Mouse (Mus musculus): ENCODE results near the gene Elovl6.

Elovl6 gene

DNA sequence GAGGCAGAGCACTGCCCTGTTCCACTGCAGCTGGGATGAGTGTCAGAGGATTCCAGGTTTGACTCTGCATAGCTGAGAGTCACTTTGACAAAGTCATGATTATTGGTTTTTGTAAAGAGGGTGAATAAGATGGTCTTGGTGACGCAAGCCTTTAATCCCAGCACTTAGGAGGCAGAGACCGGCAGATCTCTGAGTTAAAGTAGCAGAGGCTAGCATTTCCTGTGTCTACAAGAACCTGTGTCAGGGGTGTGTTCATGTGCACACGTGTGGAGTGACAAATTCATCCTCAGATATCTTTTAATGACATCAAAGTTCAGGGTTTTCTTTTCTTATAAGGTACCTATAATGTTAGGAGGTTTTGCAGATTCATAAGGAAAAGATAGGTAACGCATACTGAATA lies 30.3 kb downstream of the Elovl6 start:
- TF ChIP-seq POU5F1 (IDR thresholded peaks at IDR 0.05; ENCODE audit: borderline replicate concordance, low read length), result no peak
- TF ChIP-seq CTCF (conservative IDR thresholded peaks at IDR 0.05; ENCODE audit: low read length), result no peak
- no peak for TF ChIP-seq NANOG (IDR thresholded peaks at IDR 0.05; ENCODE audit: borderline replicate concordance, low read length)
- Histone ChIP-seq H3K4me1 (replicated peaks; ENCODE audit: low read depth, low read length) (peaks cover 65% of the 10 kb centered on the region), H3K4me3 (replicated peaks; ENCODE audit: low read length) (no peak overlapping the region), H3K36me3 (ENCODE audit: insufficient read depth, low read length) (peaks cover 89% of the 10 kb centered on the region), H3K27me3 (ENCODE audit: insufficient read depth, low read length) (no peaks in the 10 kb centered on the region), H3K9me3 (ENCODE audit: low read length) (no peaks in the 10 kb centered on the region)

DNA sequence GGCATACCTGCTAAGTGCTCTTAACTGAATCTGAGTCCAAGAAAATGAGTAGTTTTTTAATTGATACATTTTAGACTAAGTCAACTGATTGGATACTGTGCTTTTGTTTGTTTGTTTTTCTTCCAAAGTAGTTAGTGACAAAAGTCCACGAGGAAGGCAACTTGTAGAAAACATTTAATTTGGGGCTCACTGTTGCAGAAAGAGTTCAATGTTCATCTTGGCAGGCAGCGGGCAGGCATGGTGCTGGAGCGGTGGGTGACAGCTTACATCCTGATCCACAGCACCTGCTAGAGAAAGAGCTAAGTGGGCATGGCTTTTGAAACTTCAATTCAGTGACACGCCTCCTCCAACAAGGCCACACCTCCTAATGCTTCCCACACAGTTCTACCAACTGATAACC lies 31.7 kb downstream of the Elovl6 start:
- H3K9me3 ChIP-seq (ENCODE audit: low read length), result no peaks in the 10 kb centered on the region
- TF ChIP-seq CTCF (conservative IDR thresholded peaks at IDR 0.05; ENCODE audit: low read length), result no peak
- no peak for TF ChIP-seq POU5F1 (IDR thresholded peaks at IDR 0.05; ENCODE audit: borderline replicate concordance, low read length)
- TF ChIP-seq NANOG (IDR thresholded peaks at IDR 0.05; ENCODE audit: borderline replicate concordance, low read length), result no peak
- no peak overlapping the region for H3K4me3 ChIP-seq (replicated peaks; ENCODE audit: low read length)
- no peaks in the 10 kb centered on the region for H3K27me3 ChIP-seq (ENCODE audit: insufficient read depth, low read length)
- H3K36me3 ChIP-seq (ENCODE audit: insufficient read depth, low read length), result peaks cover 90% of the 10 kb centered on the region
- H3K4me1 ChIP-seq (replicated peaks; ENCODE audit: low read depth, low read length), result peaks cover 63% of the 10 kb centered on the region

DNA sequence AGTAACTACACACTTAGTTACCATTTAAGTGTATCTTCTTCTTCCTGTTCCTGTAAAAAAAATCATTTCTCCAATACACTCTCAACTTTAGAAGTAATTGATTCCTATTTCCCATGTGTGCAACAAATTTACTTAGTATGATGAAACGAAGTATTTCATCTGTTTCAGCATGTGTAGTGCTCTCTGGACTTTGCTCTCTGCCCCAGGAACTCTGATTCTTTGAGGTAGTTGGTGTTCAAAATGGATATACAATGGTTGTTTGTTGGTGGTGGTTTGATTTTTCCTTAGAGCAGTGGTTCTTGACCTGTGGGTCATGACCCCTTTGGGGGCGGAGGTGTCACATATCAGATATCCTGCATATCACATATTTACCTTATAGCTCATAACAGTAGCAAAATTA lies 32.7 kb downstream of the Elovl6 start:
- TF ChIP-seq POU5F1 (IDR thresholded peaks at IDR 0.05; ENCODE audit: borderline replicate concordance, low read length) (no peak), CTCF (conservative IDR thresholded peaks at IDR 0.05; ENCODE audit: low read length) (no peak), NANOG (IDR thresholded peaks at IDR 0.05; ENCODE audit: borderline replicate concordance, low read length) (no peak)
- no peak overlapping the region for H3K4me3 ChIP-seq (replicated peaks; ENCODE audit: low read length)
- H3K4me1 ChIP-seq (replicated peaks; ENCODE audit: low read depth, low read length), result peaks cover 62% of the 10 kb centered on the region

DNA sequence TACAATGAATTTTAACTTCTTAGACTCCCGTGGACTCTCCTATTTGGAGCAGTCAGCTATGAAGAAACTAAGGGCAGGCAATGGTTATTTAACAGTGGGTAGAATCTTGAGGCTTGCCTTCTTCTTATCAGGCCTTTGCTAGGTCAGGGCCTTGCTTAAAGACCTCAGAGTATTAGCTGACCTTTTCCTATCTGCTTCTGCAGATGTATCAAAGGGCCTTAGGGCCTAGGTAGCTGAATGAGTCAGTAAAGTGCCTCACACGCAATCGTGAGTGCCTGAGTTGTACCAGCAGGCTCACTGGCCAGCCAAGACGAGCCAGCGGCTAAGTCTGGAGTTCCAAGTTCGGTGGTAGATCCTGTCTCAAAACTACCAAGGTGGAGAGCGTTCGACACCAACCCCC lies 33.3 kb downstream of the Elovl6 start:
- Histone ChIP-seq H3K9me3 (ENCODE audit: low read length) (no peaks in the 10 kb centered on the region), H3K4me3 (replicated peaks; ENCODE audit: low read length) (no peak overlapping the region), H3K27me3 (ENCODE audit: insufficient read depth, low read length) (no peaks in the 10 kb centered on the region), H3K36me3 (ENCODE audit: insufficient read depth, low read length) (peaks cover 90% of the 10 kb centered on the region), H3K4me1 (replicated peaks; ENCODE audit: low read depth, low read length) (peaks cover 62% of the 10 kb centered on the region)
- TF ChIP-seq POU5F1 (IDR thresholded peaks at IDR 0.05; ENCODE audit: borderline replicate concordance, low read length), result no peak
- TF ChIP-seq NANOG (IDR thresholded peaks at IDR 0.05; ENCODE audit: borderline replicate concordance, low read length), result no peak
- no peak for TF ChIP-seq CTCF (conservative IDR thresholded peaks at IDR 0.05; ENCODE audit: low read length)

More for the DNA sequence above, 32.7 kb downstream of the Elovl6 start:
- Histone ChIP-seq H3K9me3 (ENCODE audit: low read length) (no peaks in the 10 kb centered on the region), H3K36me3 (ENCODE audit: insufficient read depth, low read length) (peaks cover 90% of the 10 kb centered on the region), H3K27me3 (ENCODE audit: insufficient read depth, low read length) (no peaks in the 10 kb centered on the region)

DNA sequence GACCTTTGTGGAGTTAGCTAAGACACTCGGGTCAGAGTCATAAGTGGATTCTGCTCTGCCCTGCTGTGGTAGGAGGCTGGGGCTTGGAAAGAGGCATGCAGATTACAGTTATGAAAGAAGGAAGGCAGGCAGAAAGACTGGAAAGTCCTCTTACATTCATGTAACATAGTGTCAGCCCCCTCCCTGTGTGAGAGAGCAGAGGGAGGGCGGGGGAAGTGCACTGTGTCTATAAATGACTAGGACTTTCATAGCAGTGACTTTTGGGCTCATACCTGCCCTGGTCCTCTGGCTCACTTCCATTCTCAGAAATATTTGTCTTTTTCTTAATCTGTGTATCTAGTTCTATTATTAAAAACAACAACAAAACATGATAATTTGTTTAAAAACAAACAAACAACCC lies 33.9 kb downstream of the Elovl6 start:
- Histone ChIP-seq H3K4me1 (replicated peaks; ENCODE audit: low read depth, low read length) (peaks cover 62% of the 10 kb centered on the region), H3K4me3 (replicated peaks; ENCODE audit: low read length) (no peak overlapping the region), H3K9me3 (ENCODE audit: low read length) (no peaks in the 10 kb centered on the region), H3K27me3 (ENCODE audit: insufficient read depth, low read length) (no peaks in the 10 kb centered on the region), H3K36me3 (ENCODE audit: insufficient read depth, low read length) (peaks cover 90% of the 10 kb centered on the region)
- TF ChIP-seq NANOG (IDR thresholded peaks at IDR 0.05; ENCODE audit: borderline replicate concordance, low read length), result no peak
- TF ChIP-seq POU5F1 (IDR thresholded peaks at IDR 0.05; ENCODE audit: borderline replicate concordance, low read length), result no peak
- no peak for TF ChIP-seq CTCF (conservative IDR thresholded peaks at IDR 0.05; ENCODE audit: low read length)

DNA sequence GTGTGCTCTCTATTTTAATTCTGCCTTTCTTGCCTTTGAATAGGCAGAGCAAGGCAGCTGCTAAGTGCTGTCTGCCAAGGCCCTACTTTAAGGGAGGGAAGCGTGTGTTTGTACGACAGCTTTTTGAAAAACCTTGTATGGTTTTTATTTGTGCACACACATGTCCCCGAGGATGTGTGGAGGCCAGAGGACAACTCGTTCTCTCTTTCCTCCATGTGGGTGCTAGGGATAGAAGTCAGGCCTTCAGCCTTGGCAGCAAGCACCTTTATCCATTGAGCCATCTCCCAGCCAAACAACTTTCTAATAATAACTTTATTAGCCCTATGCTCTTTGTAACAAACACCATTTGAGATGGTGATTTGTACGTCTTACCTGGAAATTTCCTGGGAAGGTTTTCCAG lies 34.7 kb downstream of the Elovl6 start:
- Histone ChIP-seq H3K4me3 (replicated peaks; ENCODE audit: low read length) (no peak overlapping the region), H3K9me3 (ENCODE audit: low read length) (no peaks in the 10 kb centered on the region), H3K4me1 (replicated peaks; ENCODE audit: low read depth, low read length) (peaks cover 66% of the 10 kb centered on the region), H3K36me3 (ENCODE audit: insufficient read depth, low read length) (peaks cover 90% of the 10 kb centered on the region), H3K27me3 (ENCODE audit: insufficient read depth, low read length) (no peaks in the 10 kb centered on the region)
- TF ChIP-seq POU5F1 (IDR thresholded peaks at IDR 0.05; ENCODE audit: borderline replicate concordance, low read length) (no peak), NANOG (IDR thresholded peaks at IDR 0.05; ENCODE audit: borderline replicate concordance, low read length) (no peak), CTCF (conservative IDR thresholded peaks at IDR 0.05; ENCODE audit: low read length) (no peak)

DNA sequence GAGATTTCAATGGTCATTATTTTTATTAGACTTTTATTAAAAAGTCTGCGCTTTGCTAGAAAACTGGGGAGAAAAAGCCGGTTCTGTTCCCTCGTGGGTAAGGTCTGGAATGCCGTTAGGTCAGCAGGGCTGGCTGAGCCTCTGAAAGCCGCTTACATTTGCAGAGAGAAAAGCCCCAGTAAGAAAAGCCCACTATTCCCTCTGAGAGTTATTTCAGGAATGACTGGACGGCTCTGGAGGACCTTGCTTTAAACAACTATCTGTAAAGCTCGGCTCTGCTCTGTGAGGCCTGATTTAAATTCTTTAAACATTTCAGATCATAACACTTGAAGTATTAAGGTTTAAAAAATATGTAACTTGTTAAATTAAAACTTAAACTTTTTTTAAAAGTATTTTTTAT lies 36.4 kb downstream of the Elovl6 start:
- no peaks in the 10 kb centered on the region for H3K27me3 ChIP-seq (ENCODE audit: insufficient read depth, low read length)
- peaks cover 83% of the 10 kb centered on the region for H3K4me1 ChIP-seq (replicated peaks; ENCODE audit: low read depth, low read length)
- no peaks in the 10 kb centered on the region for H3K9me3 ChIP-seq (ENCODE audit: low read length)
- no peak overlapping the region for H3K4me3 ChIP-seq (replicated peaks; ENCODE audit: low read length)
- peaks cover 91% of the 10 kb centered on the region for H3K36me3 ChIP-seq (ENCODE audit: insufficient read depth, low read length)
- TF ChIP-seq POU5F1 (IDR thresholded peaks at IDR 0.05; ENCODE audit: borderline replicate concordance, low read length), result no peak
- TF ChIP-seq NANOG (IDR thresholded peaks at IDR 0.05; ENCODE audit: borderline replicate concordance, low read length), result no peak
- no peak for TF ChIP-seq CTCF (conservative IDR thresholded peaks at IDR 0.05; ENCODE audit: low read length)

DNA sequence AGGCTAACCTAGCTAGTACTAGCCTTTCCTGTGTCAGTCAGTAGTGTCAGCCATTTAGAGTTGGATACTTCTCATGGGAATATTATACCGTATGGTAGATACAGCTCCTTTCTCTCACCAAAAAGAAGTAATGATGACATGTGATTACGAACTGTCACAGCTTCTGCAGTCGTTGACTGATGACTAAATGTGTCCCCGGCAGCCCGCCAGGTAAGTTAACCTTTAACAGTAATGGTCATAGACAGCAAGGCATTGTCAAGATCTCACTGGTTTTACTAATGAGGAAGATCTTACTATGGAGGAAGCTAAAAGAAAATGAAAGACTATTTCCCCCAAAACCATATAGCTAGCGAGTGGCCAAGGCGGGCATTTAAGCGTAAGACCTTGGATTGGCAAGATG lies 38.8 kb downstream of the Elovl6 start:
- Histone ChIP-seq H3K36me3 (ENCODE audit: insufficient read depth, low read length) (peaks cover 89% of the 10 kb centered on the region), H3K9me3 (ENCODE audit: low read length) (no peaks in the 10 kb centered on the region), H3K4me3 (replicated peaks; ENCODE audit: low read length) (no peak overlapping the region), H3K4me1 (replicated peaks; ENCODE audit: low read depth, low read length) (peaks cover 95% of the 10 kb centered on the region), H3K27me3 (ENCODE audit: insufficient read depth, low read length) (no peaks in the 10 kb centered on the region)
- TF ChIP-seq POU5F1 (IDR thresholded peaks at IDR 0.05; ENCODE audit: borderline replicate concordance, low read length), result no peak
- no peak for TF ChIP-seq CTCF (conservative IDR thresholded peaks at IDR 0.05; ENCODE audit: low read length)
- no peak for TF ChIP-seq NANOG (IDR thresholded peaks at IDR 0.05; ENCODE audit: borderline replicate concordance, low read length)

DNA sequence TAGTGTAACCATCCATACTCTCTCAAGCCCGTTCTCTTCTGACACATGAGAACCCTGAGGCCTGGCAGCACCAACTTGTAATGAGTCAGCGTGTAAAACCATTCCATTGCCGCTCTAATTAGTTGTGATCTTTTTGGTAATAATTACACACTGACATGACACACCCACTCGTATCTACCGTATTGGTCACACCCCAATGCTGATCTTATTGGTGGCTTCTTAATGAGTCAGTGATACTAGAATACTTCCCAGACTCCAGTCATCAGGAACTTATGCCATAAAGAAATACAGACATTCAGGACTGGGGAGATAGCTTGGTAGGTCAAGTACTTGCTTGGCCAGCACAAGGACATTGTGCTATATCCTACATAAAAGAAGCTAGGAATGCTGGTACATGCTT lies 39.5 kb downstream of the Elovl6 start:
- peaks cover 95% of the 10 kb centered on the region for H3K4me1 ChIP-seq (replicated peaks; ENCODE audit: low read depth, low read length)
- no peaks in the 10 kb centered on the region for H3K27me3 ChIP-seq (ENCODE audit: insufficient read depth, low read length)
- H3K4me3 ChIP-seq (replicated peaks; ENCODE audit: low read length), result no peak overlapping the region
- no peaks in the 10 kb centered on the region for H3K9me3 ChIP-seq (ENCODE audit: low read length)
- peaks cover 86% of the 10 kb centered on the region for H3K36me3 ChIP-seq (ENCODE audit: insufficient read depth, low read length)
- TF ChIP-seq NANOG (IDR thresholded peaks at IDR 0.05; ENCODE audit: borderline replicate concordance, low read length), result no peak
- no peak for TF ChIP-seq CTCF (conservative IDR thresholded peaks at IDR 0.05; ENCODE audit: low read length)
- TF ChIP-seq POU5F1 (IDR thresholded peaks at IDR 0.05; ENCODE audit: borderline replicate concordance, low read length), result no peak
